8 mouse cellular contexts compared by ENCODE assay signal in the genomic region with DNA sequence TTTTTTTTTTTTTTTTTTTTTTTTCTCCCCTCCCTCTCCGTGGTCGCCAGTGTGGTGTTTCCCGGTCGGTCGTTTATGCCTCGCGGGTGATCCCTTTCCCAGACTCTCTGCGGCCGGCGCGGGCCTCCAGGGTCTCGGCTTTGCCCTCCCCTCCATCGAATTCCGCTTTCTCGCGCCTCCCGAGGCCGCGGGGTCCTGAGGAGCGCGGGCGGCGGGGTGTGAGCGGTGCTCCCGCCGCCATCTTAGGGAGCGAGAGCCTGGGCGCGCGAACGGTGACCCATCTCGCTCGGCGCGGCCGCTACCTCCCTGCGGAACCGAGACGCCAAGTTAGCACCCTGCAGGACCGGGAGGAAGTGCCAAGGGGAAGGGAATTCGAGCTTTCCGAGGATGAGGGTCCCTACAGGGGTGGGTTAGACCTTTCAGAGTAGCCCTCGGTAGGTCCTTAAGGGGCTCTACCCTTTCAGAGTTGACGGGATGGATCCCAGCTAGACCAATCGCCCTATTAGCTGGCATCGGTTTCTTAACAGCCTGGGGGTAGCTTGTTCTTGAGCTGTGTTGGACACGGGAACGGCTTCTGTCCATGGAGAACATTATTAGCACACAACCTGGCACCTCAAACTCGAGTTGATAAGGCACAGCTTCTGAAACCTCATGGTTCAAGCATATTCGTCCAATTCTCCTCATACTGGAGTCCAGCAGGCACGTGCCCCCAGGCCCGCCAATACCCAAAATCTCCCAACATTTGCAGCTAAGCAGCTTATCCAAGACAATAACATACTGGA. TPM values are rescaled to one million over a fixed set of nuclear protein-coding genes. Genes with fewer than 3 reads are reported as not detected.
DNase-seq lines count a peak whose midpoint lies in the region; ATAC-seq and TF ChIP-seq lines count a peak whose summit lies in the region.

No protein-coding gene starts in this region.

- peak; percentile 25 for ATAC-seq in G1E (ENCODE audit: extremely low read depth, insufficient number of reproducible peaks, low FRiP score, poor library complexity, severe bottlenecking)
- peak; percentile 75 for ATAC-seq in erythroid progenitor cell, adult 5-6 weeks (replicated peaks; ENCODE audit: low FRiP score, poor library complexity, severe bottlenecking)
- peak; percentile 44 for ATAC-seq in heart, embryonic 15.5 days (replicated peaks; ENCODE audit: insufficient number of reproducible peaks, insufficient read depth, low FRiP score, low read depth)
- peak; percentile 70 for ATAC-seq in liver, embryonic 13.5 days (ENCODE audit: low read depth)
- ATAC-seq in neural tube, embryonic 12.5 days (ENCODE audit: low FRiP score, low read depth), result peak; percentile 73

- no peaks in the 10 kb centered on the region for H3K36me3 ChIP-seq in G1E (replicated peaks)
- H3K36me3 ChIP-seq in heart, embryonic 15.5 days, result no peaks in the 10 kb centered on the region
- H3K36me3 ChIP-seq in liver, embryonic 13.5 days, result no peaks in the 10 kb centered on the region
- no peaks in the 10 kb centered on the region for H3K36me3 ChIP-seq in neural tube, embryonic 12.5 days

- TF ChIP-seq CTCF in G1E (IDR thresholded peaks at IDR 0.05; ENCODE audit: low read depth, low read length), result no peak

- H3K27me3 ChIP-seq in G1E (ENCODE audit: insufficient read depth, low read length), result no peaks in the 10 kb centered on the region
- H3K27me3 ChIP-seq in heart, embryonic 15.5 days, result no peaks in the 10 kb centered on the region
- H3K27me3 ChIP-seq in liver, embryonic 13.5 days, result no peaks in the 10 kb centered on the region
- H3K27me3 ChIP-seq in neural tube, embryonic 12.5 days (replicated peaks), result no peaks in the 10 kb centered on the region

- peak overlapping the region; percentile 76 for H3K4me2 ChIP-seq in heart, embryonic 15.5 days
- peak overlapping the region; percentile 85 for H3K4me2 ChIP-seq in liver, embryonic 13.5 days
- peak overlapping the region; percentile 71 for H3K4me2 ChIP-seq in neural tube, embryonic 12.5 days (replicated peaks)

- DNase-seq in G1E (ENCODE audit: low spot score), result peak; percentile 42
- peak; percentile 19 to 74 for DNase-seq in kidney, postnatal 36 days
- peak; percentile 65 for DNase-seq in liver, embryonic 13.5 days
- DNase-seq in urinary bladder, postnatal 36 days (ENCODE audit: low spot score in 2 of 2), result peak; percentile 58 to 75

- H3K4me3 ChIP-seq in G1E (ENCODE audit: low read depth, low read length), result peak overlapping the region; percentile 84
- peak overlapping the region; percentile 88 for H3K4me3 ChIP-seq in brown adipose tissue, adult 24 weeks (ENCODE audit: insufficient read depth, low read depth, low read length)
- peak overlapping the region; percentile 82 for H3K4me3 ChIP-seq in heart, embryonic 15.5 days
- H3K4me3 ChIP-seq in liver, embryonic 13.5 days (replicated peaks), result peak overlapping the region; percentile 95
- H3K4me3 ChIP-seq in neural tube, embryonic 12.5 days, result peak overlapping the region; percentile 89

- H3K9me3 ChIP-seq in G1E (replicated peaks), result no peaks in the 10 kb centered on the region
- no peaks in the 10 kb centered on the region for H3K9me3 ChIP-seq in heart, embryonic 15.5 days (replicated peaks)
- H3K9me3 ChIP-seq in liver, embryonic 13.5 days (replicated peaks), result no peaks in the 10 kb centered on the region
- H3K9me3 ChIP-seq in neural tube, embryonic 12.5 days, result no peaks in the 10 kb centered on the region

- peak overlapping the region; percentile 84 for H3K9ac ChIP-seq in heart, embryonic 15.5 days
- peak overlapping the region; percentile 94 for H3K9ac ChIP-seq in liver, embryonic 13.5 days
- H3K9ac ChIP-seq in neural tube, embryonic 12.5 days, result peak overlapping the region; percentile 85

- H3K27ac ChIP-seq in brown adipose tissue, adult 24 weeks (replicated peaks; ENCODE audit: low read depth, low read length), result peak overlapping the region; percentile 94
- peak overlapping the region; percentile 99 for H3K27ac ChIP-seq in heart, embryonic 15.5 days
- peak overlapping the region; percentile 98 for H3K27ac ChIP-seq in liver, embryonic 13.5 days
- peak overlapping the region; percentile 99 for H3K27ac ChIP-seq in neural tube, embryonic 12.5 days

- H3K4me1 ChIP-seq in G1E (ENCODE audit: insufficient read depth, low read depth, low read length), result peaks cover 17% of the 10 kb centered on the region
- peaks cover 2% of the 10 kb centered on the region; the same call in 1 of the 2 replicates for H3K4me1 ChIP-seq in brown adipose tissue, adult 24 weeks (ENCODE audit: control insufficient read depth, insufficient read depth, insufficient read length, low read length)
- peaks cover 6% of the 10 kb centered on the region for H3K4me1 ChIP-seq in heart, embryonic 15.5 days (replicated peaks)
- peaks cover 12% of the 10 kb centered on the region for H3K4me1 ChIP-seq in liver, embryonic 13.5 days (replicated peaks)
- peaks cover 8% of the 10 kb centered on the region; the same call in 1 of the 2 replicates for H3K4me1 ChIP-seq in neural tube, embryonic 12.5 days

- WGBS in heart, embryonic 15.5 days, result under 1% methylated on average over 52 of the region's 52 CpGs
- under 1% methylated on average over 52 of the region's 52 CpGs for WGBS in liver, embryonic 13.5 days (ENCODE audit: insufficient replicate concordance)
- WGBS in neural tube, embryonic 12.5 days, result 1% methylated on average over 52 of the region's 52 CpGs

RNA-seq across cellular contexts. Expression of gene Rfx3, which starts 0.9 kb away (rescaled TPM):
- 11.4 and 13.7 TPM in 2 replicates for total RNA-seq in G1E (2014; fragmentation: Nextera tagmentation)
- 3.0 and 3.8 TPM in 2 replicates for total RNA-seq in G1E (2017)
- polyA plus RNA-seq in G1E (2012), result 0.21 and 0.50 TPM in 2 replicates
- 0.96 and 1.3 TPM in 2 replicates for polyA plus RNA-seq in brown adipose tissue, adult 24 weeks (2012; ENCODE audit: insufficient read depth, insufficient read length, missing spikeins)
- 5.4 and 16.2 TPM in 2 replicates for total RNA-seq in erythroid progenitor cell, adult 5-6 weeks (2015; ENCODE audit: low replicate concordance)
- total RNA-seq in erythroid progenitor cell, adult 5-6 weeks (2017; ENCODE audit: low replicate concordance), result 4.7 and 7.3 TPM in 2 replicates
- 4.8 and 6.2 TPM in 2 replicates for polyA plus RNA-seq in heart, embryonic 15.5 days (2015; fragmentation: Nextera tagmentation; extraction: Ambion mirVana)
- 1.5 and 1.8 TPM in 2 replicates for polyA plus RNA-seq in liver, embryonic 13.5 days (2015; fragmentation: Nextera tagmentation; extraction: Ambion mirVana)
- polyA plus RNA-seq in neural tube, embryonic 12.5 days (2016; fragmentation: Nextera tagmentation; extraction: Ambion mirVana), result 26.8 and 26.9 TPM in 2 replicates

Comparison
In these comparisons a context has a peak if more than half of its experiments do, and no peak if none do; other contexts are left out.
1. Peak in every context shown above with its lines: DNase-seq, ATAC-seq, H3K4me3 ChIP-seq and H3K27ac ChIP-seq.
2. ATAC-seq: peak in every context shown above with its lines; median percentile 75 in erythroid progenitor cell, adult 5-6 weeks; 73 in neural tube, embryonic 12.5 days; 70 in liver, embryonic 13.5 days; 44 in heart, embryonic 15.5 days; 25 in G1E.